Mouse (Mus musculus) erythroblast, embryonic 14.5 days (primary cell): ENCODE data around the gene Rhou. TPM values are rescaled to one million over a fixed set of nuclear protein-coding genes. Genes with fewer than 3 reads are reported as not detected.

Source experiments
- H3K27me3 ChIP-seq: 2 replicates; pipeline ENCODE4 v1.6.1; 2012; ENCODE audit warnings: inconsistent platforms; ENCODE audit not compliant: control insufficient read depth
- H3K36me3 ChIP-seq: 2 replicates; pipeline ENCODE4 v1.6.1; 2012; ENCODE audit warnings: mild to moderate bottlenecking, inconsistent platforms; ENCODE audit not compliant: control insufficient read depth
- H3K4me1 ChIP-seq: 2 replicates; pipeline ENCODE4 v1.6.1; 2012; ENCODE audit warnings: inconsistent platforms; ENCODE audit not compliant: control insufficient read depth
- H3K4me3 ChIP-seq: replicated peaks from 2 replicates; pipeline ENCODE3; 2012; ENCODE audit warnings: moderate library complexity, mild to moderate bottlenecking, inconsistent platforms
- H3K9me3 ChIP-seq: 2 replicates; pipeline ENCODE4 v1.6.1; 2012; ENCODE audit warnings: low read length, inconsistent platforms, mixed read lengths; ENCODE audit not compliant: control insufficient read depth
- GATA1 ChIP-seq: IDR thresholded peaks from 2 replicates; pipeline ENCODE4 v1.6.1; 2012; ENCODE audit warnings: low read length, inconsistent platforms, mixed read lengths
- TAL1 ChIP-seq: IDR thresholded peaks from 3 replicates; pipeline ENCODE4 v1.6.1; 2012; ENCODE audit warnings: low read length, inconsistent platforms, mixed read lengths
- polyA plus RNA-seq: library from polyadenylated mRNA; stranded (reverse); fragments of >175 nt; gene quantifications from 2 replicates; pipeline ENCODE4 v1.2.3, GENCODE M21; 2012

The Rhou gene
- polyA plus RNA-seq, 1 experiment, result not detected

GRCm38 (mm10) chr8:123705376-123705775 lies 51.6 kb downstream of the Rhou start:
- TF ChIP-seq TAL1 (no peak), GATA1 (no peak)
- H3K27me3 ChIP-seq, result no peaks in the 10 kb centered on the region
- H3K4me3 ChIP-seq, result no peak overlapping the region
- no peaks in the 10 kb centered on the region for H3K36me3 ChIP-seq
- no peaks in the 10 kb centered on the region for H3K9me3 ChIP-seq
- H3K4me1 ChIP-seq, result no peaks in the 10 kb centered on the region

GRCm38 (mm10) chr8:123707137-123707536 lies 53.4 kb downstream of the Rhou start:
- Histone ChIP-seq H3K36me3 (no peaks in the 10 kb centered on the region), H3K9me3 (no peaks in the 10 kb centered on the region), H3K4me3 (no peak overlapping the region), H3K27me3 (no peaks in the 10 kb centered on the region), H3K4me1 (no peaks in the 10 kb centered on the region)
- TF ChIP-seq TAL1, result no peak
- no peak for TF ChIP-seq GATA1

- no peaks in the 10 kb centered on the region for H3K27me3 ChIP-seq
- H3K36me3 ChIP-seq, result no peaks in the 10 kb centered on the region
- no peak for TF ChIP-seq GATA1
- TF ChIP-seq TAL1, result no peak
- H3K4me3 ChIP-seq, result no peak overlapping the region
- no peaks in the 10 kb centered on the region for H3K4me1 ChIP-seq
- no peaks in the 10 kb centered on the region for H3K9me3 ChIP-seq
Measured at GRCm38 (mm10) chr8:123708729-123709128, 55.0 kb downstream of the Rhou start.

- Histone ChIP-seq H3K4me3 (no peak overlapping the region), H3K27me3 (no peaks in the 10 kb centered on the region), H3K36me3 (no peaks in the 10 kb centered on the region), H3K4me1 (no peaks in the 10 kb centered on the region), H3K9me3 (no peaks in the 10 kb centered on the region)
- TF ChIP-seq GATA1, result no peak
- no peak for TF ChIP-seq TAL1
Measured at GRCm38 (mm10) chr8:123710335-123710734, 56.6 kb downstream of the Rhou start.

Other genes with a start within 250 kb of the Rhou start
- 0.01 TPM in 1 of 2 replicates, not detected in the other for gene Mc1r, start 246.8 kb upstream of the Rhou start, polyA plus RNA-seq
- gene Tubb3, start 242.5 kb upstream of the Rhou start, polyA plus RNA-seq, result 0.02 and 0.09 TPM in 2 replicates
- 0.29 and 0.52 TPM in 2 replicates for gene Def8, start 230.4 kb upstream of the Rhou start, polyA plus RNA-seq
- 1.6 and 1.7 TPM in 2 replicates for gene Afg3l1, start 176.0 kb upstream of the Rhou start, polyA plus RNA-seq
- gene Dbndd1, start 138.5 kb upstream of the Rhou start, polyA plus RNA-seq, result not detected in 2 replicates
- gene Gas8, start 135.1 kb upstream of the Rhou start, polyA plus RNA-seq, result 0.16 and 0.22 TPM in 2 replicates
- 0.17 and 0.34 TPM in 2 replicates for gene Rab4a, start 152.1 kb downstream of the Rhou start, polyA plus RNA-seq
- gene Ccsap, start 206.3 kb downstream of the Rhou start, polyA plus RNA-seq, result 0.98 and 1.0 TPM in 2 replicates
- 0.29 and 0.44 TPM in 2 replicates for gene Acta1, start 240.8 kb downstream of the Rhou start, polyA plus RNA-seq